Mouse (Mus musculus) heart, embryonic 13.5 days (tissue): ENCODE measurements around the gene Nat8f4. TPM values are rescaled to one million over a fixed set of nuclear protein-coding genes. Genes with fewer than 3 reads are reported as not detected.

Experiments used
- ATAC-seq: fragments of 200-750 bp; cut with Nextera tagmentation; 2 replicates; pipeline ENCODE4 v1.8.0; 2017; ENCODE audit warnings: moderate TSS enrichment; ENCODE audit not compliant: insufficient number of reproducible peaks, low FRiP score, low TSS enrichment; ENCODE audit errors: extremely low read depth
- H3K27ac ChIP-seq: fragments of 300-500 bp; sonication (generic); replicated peaks from 2 replicates; pipeline ENCODE4 v1.5.1; 2015; ENCODE audit warnings: moderate library complexity, mild to moderate bottlenecking, inconsistent platforms
- H3K27me3 ChIP-seq: fragments of 300-500 bp; sonication (generic); replicated peaks from 2 replicates; pipeline ENCODE4 v1.6.1; 2015; ENCODE audit warnings: mild to moderate bottlenecking, inconsistent platforms
- H3K36me3 ChIP-seq: fragments of 300-500 bp; sonication (generic); 2 replicates; pipeline ENCODE4 v1.6.1; 2015; ENCODE audit warnings: mild to moderate bottlenecking, inconsistent platforms
- H3K4me1 ChIP-seq: fragments of 300-500 bp; sonication (generic); 2 replicates; pipeline ENCODE4 v1.6.1; 2015; ENCODE audit warnings: inconsistent platforms
- H3K4me2 ChIP-seq: fragments of 300-500 bp; sonication (generic); 2 replicates; pipeline ENCODE4 v1.6.1; 2015; ENCODE audit warnings: inconsistent platforms, mild to moderate bottlenecking, moderate library complexity
- H3K4me3 ChIP-seq: fragments of 300-500 bp; sonication (generic); 2 replicates; pipeline ENCODE4 v1.5.1; 2015; ENCODE audit warnings: moderate library complexity, mild to moderate bottlenecking, inconsistent platforms
- H3K9ac ChIP-seq: fragments of 300-500 bp; sonication (generic); 2 replicates; pipeline ENCODE4 v1.6.1; 2015; ENCODE audit warnings: inconsistent platforms, mild to moderate bottlenecking, moderate library complexity
- H3K9me3 ChIP-seq: fragments of 300-500 bp; sonication (generic); 2 replicates; pipeline ENCODE4 v1.6.1; 2016; ENCODE audit warnings: inconsistent platforms
- WGBS: fragments of 180-500 bp; shearing (Covaris S2); methylation state at CpG from one replicate; pipeline ENCODE4 v1.1.7; 2015; ENCODE audit warnings: mixed read lengths; 5-methylcytosine and 5-hydroxymethylcytosine counted together
- polyA plus RNA-seq: library from polyadenylated mRNA; unstranded; fragments of >200 nt; fragmentation: Nextera tagmentation; extraction: Ambion mirVana; gene quantifications from 2 replicates; pipeline ENCODE4 v1.2.1, GENCODE M21; 2015

Gene Nat8f4
- polyA plus RNA-seq, 1 experiment from 2014 or later: 2.2 TPM

GRCm38 (mm10) chr6:85862565-85862964 lies 42.1 kb downstream of the Nat8f4 start:
- Histone ChIP-seq H3K36me3 (no peaks in the 10 kb centered on the region), H3K9me3 (no peaks in the 10 kb centered on the region), H3K27me3 (0 out of 2 replicates have a peak, but pooled peaks cover 4% of the 10 kb centered on the region), H3K27ac (no peak overlapping the region), H3K9ac (no peak overlapping the region), H3K4me1 (no peaks in the 10 kb centered on the region), H3K4me2 (no peak overlapping the region), H3K4me3 (no peak overlapping the region)
- 58% methylated on average over 3 of the region's 3 CpGs for WGBS
- no peak for ATAC-seq

- no peak overlapping the region for H3K4me2 ChIP-seq
- H3K9ac ChIP-seq: no peak overlapping the region
- 0 out of 2 replicates have a peak, but pooled peaks cover 4% of the 10 kb centered on the region for H3K27me3 ChIP-seq
- WGBS: 75% methylated on average over 3 of the region's 3 CpGs
- H3K36me3 ChIP-seq: no peaks in the 10 kb centered on the region
- H3K4me1 ChIP-seq: no peaks in the 10 kb centered on the region
- ATAC-seq: no peak
- no peak overlapping the region for H3K27ac ChIP-seq
- H3K4me3 ChIP-seq: no peak overlapping the region
- no peaks in the 10 kb centered on the region for H3K9me3 ChIP-seq
Observed at GRCm38 (mm10) chr6:85861247-85861646, 43.4 kb downstream of the Nat8f4 start.

GRCm38 (mm10) chr6:85856194-85856678 lies 48.4 kb downstream of the Nat8f4 start:
- Histone ChIP-seq H3K9me3 (no peaks in the 10 kb centered on the region), H3K36me3 (no peaks in the 10 kb centered on the region), H3K4me1 (no peaks in the 10 kb centered on the region), H3K4me3 (no peak overlapping the region), H3K4me2 (no peak overlapping the region), H3K9ac (no peak overlapping the region), H3K27me3 (0 out of 2 replicates have a peak, but pooled peaks cover 4% of the 10 kb centered on the region), H3K27ac (no peak overlapping the region)
- no peak for ATAC-seq
- WGBS: 26% methylated on average over 1 of the region's 1 CpGs

- Histone ChIP-seq H3K36me3 (no peaks in the 10 kb centered on the region), H3K4me3 (no peak overlapping the region), H3K27me3 (0 out of 2 replicates have a peak, but pooled peaks cover 4% of the 10 kb centered on the region), H3K27ac (no peak overlapping the region), H3K9me3 (no peaks in the 10 kb centered on the region), H3K9ac (no peak overlapping the region), H3K4me2 (no peak overlapping the region), H3K4me1 (no peaks in the 10 kb centered on the region)
- WGBS: 84% methylated on average over 3 of the region's 3 CpGs
- ATAC-seq: no peak
Observed at GRCm38 (mm10) chr6:85853481-85853880, 51.2 kb downstream of the Nat8f4 start.

- Histone ChIP-seq H3K36me3 (no peaks in the 10 kb centered on the region), H3K4me1 (no peaks in the 10 kb centered on the region), H3K4me3 (no peak overlapping the region), H3K27ac (no peak overlapping the region), H3K9ac (no peak overlapping the region), H3K4me2 (no peak overlapping the region), H3K9me3 (no peaks in the 10 kb centered on the region), H3K27me3 (no peaks in the 10 kb centered on the region)
- no peak for ATAC-seq
- 77% methylated on average over 7 of the region's 7 CpGs for whole genome bisulfite sequencing
Observed at GRCm38 (mm10) chr6:85851062-85851773, 53.5 kb downstream of the Nat8f4 start.

GRCm38 (mm10) chr6:85849240-85849639 lies 55.4 kb downstream of the Nat8f4 start:
- WGBS: 34% methylated on average over 2 of the region's 2 CpGs

More at GRCm38 (mm10) chr6:85849240-85849639, 55.4 kb downstream of the Nat8f4 start:
- no peak overlapping the region for H3K4me2 ChIP-seq
- no peak for ATAC-seq
- no peaks in the 10 kb centered on the region for H3K4me1 ChIP-seq
- no peak overlapping the region for H3K9ac ChIP-seq
- H3K27me3 ChIP-seq: no peaks in the 10 kb centered on the region
- H3K27ac ChIP-seq: no peak overlapping the region
- H3K36me3 ChIP-seq: no peaks in the 10 kb centered on the region
- no peaks in the 10 kb centered on the region for H3K9me3 ChIP-seq
- H3K4me3 ChIP-seq: no peak overlapping the region

Other genes starting within 250 kb of the Nat8f4 start
- not detected in 2 replicates for gene Nat8f7, start 191.7 kb downstream of the Nat8f4 start, polyA plus RNA-seq
- 0.12 TPM in 1 of 2 replicates, not detected in the other for gene Nat8f3, start 139.1 kb downstream of the Nat8f4 start, polyA plus RNA-seq
- 0.09 TPM in 1 of 2 replicates, not detected in the other for gene Nat8f6, start 83.9 kb downstream of the Nat8f4 start, polyA plus RNA-seq
- gene Nat8f5, start 83.9 kb downstream of the Nat8f4 start, polyA plus RNA-seq: not detected in 2 replicates
- gene Nat8, start 72.8 kb downstream of the Nat8f4 start, polyA plus RNA-seq: not detected in 2 replicates
- gene Nat8f2, start 35.7 kb downstream of the Nat8f4 start, polyA plus RNA-seq: not detected in 2 replicates
- 19.7 and 24.2 TPM in 2 replicates for gene Tprkb, start 7.0 kb upstream of the Nat8f4 start, polyA plus RNA-seq
- 3.8 and 5.9 TPM in 2 replicates for gene Nat8f1, start 10.8 kb upstream of the Nat8f4 start, polyA plus RNA-seq
- gene Dusp11, start 56.8 kb upstream of the Nat8f4 start, polyA plus RNA-seq: 34.1 and 36.7 TPM in 2 replicates
- gene Figla, start 111.3 kb upstream of the Nat8f4 start, polyA plus RNA-seq: not detected in 2 replicates
- 6.4 and 6.5 TPM in 2 replicates for gene Add2, start 123.8 kb upstream of the Nat8f4 start, polyA plus RNA-seq